Mouse (Mus musculus) CH12.LX (cell line): ENCODE results near the gene Rnaset2b.
"Not testable (repeated sequence)": the region's sequence is repeated elsewhere in the genome, so short reads cannot be mapped to it uniquely, and the experiment has no call there.

Experiments
- CTCF ChIP-seq, 2 experiments: IDR thresholded peaks in 1 of 2; conservative IDR thresholded peaks in 1 of 2; 2 replicates each; pipeline ENCODE4 v1.5.1; 2011 to 2012; ENCODE audit warnings: low read depth in 2 of 2, low read length in 2 of 2, improper control_type of control experiment in 1 of 2, inconsistent platforms in 1 of 2, mild to moderate bottlenecking in 1 of 2, moderate library complexity in 1 of 2
- EP300 ChIP-seq: IDR thresholded peaks from 2 replicates; pipeline ENCODE4 v1.6.1; 2011; ENCODE audit warnings: low read length, improper control_type of control experiment
- MAFK ChIP-seq: IDR thresholded peaks from 2 replicates; pipeline ENCODE4 v1.6.1; 2011; ENCODE audit warnings: low read length, improper control_type of control experiment; ENCODE audit not compliant: insufficient replicate concordance
- PAX5 ChIP-seq: IDR thresholded peaks from 2 replicates; pipeline ENCODE4 v1.6.1; 2012; ENCODE audit warnings: low read length, inconsistent platforms, mixed read lengths
- POLR2A ChIP-seq: IDR thresholded peaks from 2 replicates; pipeline ENCODE4 v1.6.1; 2011; ENCODE audit warnings: low read depth, mild to moderate bottlenecking, improper control_type of control experiment, low read length

GRCm38 (mm10) chr17:7005646-7006045 lies 35.2 kb downstream of the Rnaset2b start:
- not testable (repeated sequence) for TF ChIP-seq CTCF (conservative IDR thresholded peaks at IDR 0.05 in 1 of 2, IDR thresholded peaks at IDR 0.05 in 1 of 2; ENCODE audit: low read depth in 2 of 2, low read length in 2 of 2); MAFK; POLR2A; EP300; PAX5
